Mouse (Mus musculus) left cerebral cortex, adult 11 months (tissue): ENCODE results near the gene Grpel1.

Experiments
- DNase-seq: peaks from one replicate; pipeline ENCODE4 v3.0.0; 2022; ENCODE audit warnings: low spot score

Gene Grpel1

DNA sequence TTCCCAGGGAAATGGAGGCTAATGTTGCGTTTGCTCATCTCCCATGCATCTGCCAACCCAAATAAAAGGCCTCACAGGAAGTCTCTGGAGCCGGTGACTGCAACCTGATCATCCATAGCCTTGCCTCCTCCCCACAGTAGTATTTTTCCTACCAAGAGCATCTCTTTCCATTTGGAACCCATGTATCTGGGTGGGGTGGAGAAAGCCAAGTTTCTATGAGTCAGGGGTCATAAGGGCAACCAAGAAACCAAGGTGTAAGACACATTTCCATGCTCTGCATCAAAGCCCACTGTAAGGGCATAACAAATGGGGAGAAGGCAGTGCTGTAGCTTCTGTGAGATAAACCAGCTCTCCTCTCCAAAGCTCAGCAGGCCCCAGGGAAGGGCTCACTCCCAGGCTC, 3.6 kb upstream of the Grpel1 start:
- DNase-seq: no peak

DNA sequence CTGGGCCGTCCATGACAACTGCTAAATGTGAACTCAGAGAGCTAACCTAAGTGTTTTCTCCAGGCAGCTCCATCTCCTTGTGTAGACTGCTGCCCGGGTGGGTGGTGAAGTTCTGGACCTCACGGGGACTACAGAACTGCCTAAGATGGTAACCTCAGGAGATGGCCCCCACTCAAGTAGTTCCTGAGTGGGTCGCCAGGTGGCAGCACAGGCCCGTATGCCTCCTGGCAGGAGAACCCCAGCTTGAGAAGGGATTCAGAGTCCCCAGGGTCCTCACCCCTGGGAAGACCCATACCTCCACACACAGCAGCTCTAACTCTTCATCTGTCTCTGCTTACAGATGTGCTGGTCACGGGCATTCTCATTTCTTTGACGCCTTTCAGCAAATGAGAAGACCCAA, 2.0 kb upstream of the Grpel1 start:
- DNase-seq: peak; percentile 54

DNA sequence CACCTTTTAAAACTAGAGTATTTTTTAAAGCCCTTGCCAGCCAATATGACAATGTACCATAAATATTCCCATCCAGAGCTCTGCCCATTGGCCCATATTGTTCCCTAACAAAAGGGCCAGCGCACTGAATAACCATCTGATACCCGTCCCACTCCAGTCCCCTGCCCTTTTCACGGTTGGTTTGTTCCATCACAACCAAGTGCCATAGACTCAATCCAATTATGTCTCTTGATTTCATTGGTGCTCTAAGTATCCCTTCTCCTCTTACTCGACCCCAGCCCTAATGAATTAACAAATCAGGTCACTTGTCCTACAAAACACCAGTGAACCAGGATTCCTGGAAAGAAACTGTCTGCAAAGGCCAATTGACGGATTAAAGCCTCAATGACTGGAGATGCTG, 1.4 kb upstream of the Grpel1 start:
- no peak for DNase-seq

DNA sequence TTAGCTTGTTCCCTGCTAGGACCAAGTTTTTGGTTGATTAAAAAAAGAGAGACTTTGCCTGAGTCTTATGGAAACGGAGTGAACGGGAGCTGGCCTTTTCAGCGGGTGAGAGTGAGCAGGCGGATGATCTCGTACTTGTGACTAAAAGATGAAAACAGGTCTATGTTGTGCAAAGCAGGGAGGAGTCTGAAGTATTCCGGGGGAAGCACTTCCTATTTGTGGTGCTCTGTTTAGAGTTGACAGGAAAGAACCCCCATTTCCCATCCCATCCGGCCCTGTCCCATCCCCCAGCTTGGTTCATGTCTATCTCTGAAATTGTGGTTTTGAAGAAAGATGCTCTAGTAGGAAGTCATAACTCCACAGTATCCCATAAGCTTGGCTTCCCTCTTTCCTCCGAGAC, 1.1 kb downstream of the Grpel1 start:
- no peak for DNase-seq

DNA sequence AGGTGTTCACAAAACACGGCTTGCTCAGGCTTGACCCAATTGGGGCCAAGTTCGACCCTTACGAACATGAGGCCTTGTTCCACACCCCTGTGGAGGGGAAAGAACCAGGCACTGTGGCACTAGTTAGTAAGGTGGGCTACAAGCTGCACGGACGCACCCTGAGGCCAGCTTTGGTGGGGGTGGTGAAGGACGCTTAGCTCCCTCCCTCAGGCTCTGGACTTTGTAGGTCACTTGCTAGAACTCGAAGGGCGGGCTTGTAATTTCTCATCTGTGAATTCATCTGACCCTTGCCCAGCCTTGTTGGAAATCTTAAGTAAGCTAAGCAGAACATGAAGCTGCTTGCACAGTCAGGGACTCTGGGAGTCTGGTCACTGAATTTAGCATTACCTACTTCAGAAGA, 6.4 kb downstream of the Grpel1 start:
- no peak for DNase-seq

DNA sequence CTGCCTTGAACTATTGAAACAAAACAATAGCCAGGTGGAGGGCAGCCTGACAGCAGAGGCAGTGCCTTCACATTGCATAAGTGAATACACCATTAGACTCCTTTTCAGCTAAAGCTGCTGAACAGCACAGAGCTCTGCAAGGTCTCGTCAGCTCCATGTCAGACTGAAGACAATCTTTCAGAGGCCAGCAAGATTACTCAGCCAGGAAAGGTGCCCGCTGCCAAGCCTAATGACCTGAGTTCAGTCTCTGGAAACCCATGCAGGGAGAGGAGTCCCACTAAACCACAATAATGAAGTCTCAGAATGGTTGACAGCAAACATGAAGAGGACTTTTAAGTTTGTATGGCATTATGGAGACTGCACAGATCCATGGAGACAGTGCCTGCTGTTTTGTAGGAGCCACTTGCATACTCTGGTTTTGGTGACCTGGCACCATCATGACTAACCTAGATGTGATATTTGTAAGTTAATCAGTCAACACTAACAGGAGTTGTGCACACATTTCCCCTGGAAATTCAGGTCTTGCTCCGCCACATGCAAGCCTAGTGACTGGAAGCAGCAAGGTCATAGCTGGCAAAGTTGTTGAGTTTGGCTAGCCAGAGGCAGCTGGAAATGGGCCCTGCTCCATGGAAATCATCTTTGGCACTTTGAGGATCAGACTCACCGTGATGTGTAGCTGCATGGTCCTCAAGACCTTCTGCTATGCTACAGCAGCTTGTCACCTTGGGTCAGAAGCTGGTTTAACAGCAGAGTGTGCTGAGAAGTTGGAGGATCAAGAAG, 8.3 kb downstream of the Grpel1 start:
- no peak for DNase-seq

DNA sequence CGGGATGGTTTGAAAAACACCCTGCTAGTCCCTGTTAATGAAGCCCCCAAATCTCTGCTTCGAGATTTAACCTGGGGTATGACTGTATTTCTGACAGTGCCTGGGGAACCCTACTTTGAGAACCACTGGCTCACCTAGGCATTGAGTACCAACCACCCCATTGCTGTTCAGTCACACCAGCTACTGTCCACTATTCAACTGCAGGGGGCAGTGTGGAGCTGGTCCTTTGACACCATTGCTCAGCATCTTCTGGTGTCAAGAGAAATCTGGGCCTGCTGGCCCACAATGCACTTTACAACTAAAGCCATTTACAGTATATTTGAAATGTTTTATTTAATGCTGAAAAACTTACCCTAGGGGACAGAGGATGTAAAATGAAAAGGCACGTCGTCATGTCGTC, 9.5 kb downstream of the Grpel1 start:
- DNase-seq: no peak

DNA sequence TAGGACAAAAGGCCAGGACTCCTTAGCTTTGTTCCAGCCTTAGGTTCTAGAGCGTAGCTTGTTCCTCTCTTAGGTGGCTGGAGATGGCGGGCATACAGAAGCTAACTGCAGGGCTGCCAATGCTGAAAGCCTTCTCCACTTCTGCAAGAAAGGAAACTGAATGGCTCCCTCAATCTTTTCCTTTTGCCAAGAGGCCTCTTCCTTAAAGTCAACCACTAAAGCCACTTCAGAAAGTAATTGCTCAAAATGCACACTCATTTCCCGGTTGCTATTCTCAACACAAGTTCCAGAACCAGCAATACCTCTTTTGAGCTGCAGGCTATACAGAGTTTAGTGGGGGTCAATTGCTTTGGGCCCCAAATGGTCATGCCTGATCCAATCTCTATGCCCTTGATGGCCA, 12.7 kb downstream of the Grpel1 start:
- DNase-seq: no peak

DNA sequence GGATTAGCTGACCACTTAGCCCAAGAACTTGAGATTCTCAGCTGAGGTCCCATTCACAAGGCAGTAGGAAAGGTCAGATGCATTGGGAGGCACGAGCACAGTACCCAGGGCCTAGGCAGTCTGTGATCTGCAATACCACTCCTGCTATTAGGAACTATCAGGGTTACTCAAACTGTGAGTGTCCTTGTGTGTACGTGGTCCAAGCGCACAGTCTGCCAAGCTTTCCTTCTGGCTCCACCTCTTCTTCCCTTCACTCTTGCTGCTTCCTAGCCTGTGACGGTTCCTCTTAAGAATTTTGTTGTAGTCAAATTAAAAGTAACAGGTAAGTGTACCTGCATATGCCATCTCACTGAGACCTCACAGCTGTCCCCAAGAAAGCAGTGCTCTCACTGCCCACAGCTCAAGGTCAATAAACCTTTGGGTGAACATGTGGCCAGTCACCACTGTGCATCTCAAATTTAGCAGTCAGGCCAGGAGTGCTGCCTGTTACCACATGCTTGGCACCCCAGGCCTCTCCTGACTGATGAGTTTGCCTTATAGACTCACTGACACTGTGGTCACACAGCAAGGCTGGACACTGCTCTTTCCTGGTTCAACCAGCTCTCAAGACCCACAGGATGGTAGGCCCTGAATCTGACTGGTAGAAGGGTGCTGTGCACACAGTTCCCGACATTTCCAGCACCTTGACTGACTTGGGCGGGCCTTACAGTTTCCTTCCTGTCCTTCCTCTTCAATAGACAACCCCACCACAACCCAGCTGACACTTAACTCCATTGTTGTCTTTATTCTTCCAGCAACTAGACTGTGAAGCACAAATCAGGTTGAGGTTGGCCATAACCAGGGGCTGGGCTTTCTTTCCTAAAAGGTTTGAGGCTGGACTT, 14.0 kb downstream of the Grpel1 start:
- no peak for DNase-seq

DNA sequence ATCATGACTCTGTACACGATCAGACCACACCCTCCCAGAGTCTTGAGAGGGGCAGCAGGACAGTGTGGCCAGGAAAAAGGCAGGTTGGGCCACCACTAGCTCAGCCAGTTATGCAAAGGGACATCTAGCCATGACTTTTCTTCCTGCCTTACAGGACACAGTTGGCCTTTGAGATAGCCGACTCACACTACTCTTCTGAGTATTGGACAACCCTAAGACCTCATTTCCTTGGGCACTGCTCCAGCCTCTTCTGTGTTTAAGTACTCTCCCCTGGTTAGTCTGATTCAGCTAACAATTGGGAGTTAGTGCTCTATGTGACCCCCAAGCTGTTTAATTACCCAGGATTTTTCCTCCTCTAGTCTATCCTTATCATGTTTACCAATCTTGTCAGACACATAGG, 14.9 kb downstream of the Grpel1 start:
- no peak for DNase-seq

DNA sequence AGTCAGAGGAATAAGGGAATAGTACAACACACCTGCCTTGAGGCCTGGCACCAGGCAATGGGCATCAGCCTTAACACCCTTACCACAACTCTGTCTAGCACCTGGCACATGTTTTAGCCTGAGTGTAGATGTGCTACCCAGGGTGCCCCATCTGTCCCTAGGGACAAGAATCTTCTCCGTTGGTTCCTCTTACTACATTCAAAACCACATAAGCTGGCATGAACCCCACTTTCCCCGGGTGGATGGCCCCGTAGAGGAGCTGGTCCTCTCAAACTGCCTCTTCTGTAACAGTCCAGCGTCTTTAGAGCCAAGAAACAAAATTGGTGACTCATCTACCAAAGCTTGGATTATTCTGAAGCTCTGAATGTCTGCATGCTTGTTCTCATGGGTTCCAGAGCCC, 15.6 kb downstream of the Grpel1 start:
- DNase-seq: no peak

DNA sequence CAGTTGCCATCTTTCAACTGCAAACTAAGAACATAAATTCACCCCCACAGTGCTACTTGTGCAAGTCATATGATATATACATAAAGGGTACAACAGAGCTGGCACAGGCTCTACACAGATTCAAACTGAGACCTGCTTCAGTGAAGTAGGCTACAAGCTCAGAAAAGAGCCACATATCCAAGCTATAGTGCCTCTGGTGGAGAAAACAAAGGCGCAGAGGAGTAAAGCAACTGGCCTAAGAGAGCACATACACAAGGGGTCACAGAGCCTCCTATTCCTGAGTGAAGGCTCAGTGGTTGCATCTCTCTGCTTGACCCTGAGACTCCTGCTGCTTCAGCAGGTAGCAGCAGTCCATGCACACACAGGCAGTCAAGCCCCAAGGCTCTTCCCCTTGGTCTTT, 16.3 kb downstream of the Grpel1 start:
- no peak for DNase-seq

DNA sequence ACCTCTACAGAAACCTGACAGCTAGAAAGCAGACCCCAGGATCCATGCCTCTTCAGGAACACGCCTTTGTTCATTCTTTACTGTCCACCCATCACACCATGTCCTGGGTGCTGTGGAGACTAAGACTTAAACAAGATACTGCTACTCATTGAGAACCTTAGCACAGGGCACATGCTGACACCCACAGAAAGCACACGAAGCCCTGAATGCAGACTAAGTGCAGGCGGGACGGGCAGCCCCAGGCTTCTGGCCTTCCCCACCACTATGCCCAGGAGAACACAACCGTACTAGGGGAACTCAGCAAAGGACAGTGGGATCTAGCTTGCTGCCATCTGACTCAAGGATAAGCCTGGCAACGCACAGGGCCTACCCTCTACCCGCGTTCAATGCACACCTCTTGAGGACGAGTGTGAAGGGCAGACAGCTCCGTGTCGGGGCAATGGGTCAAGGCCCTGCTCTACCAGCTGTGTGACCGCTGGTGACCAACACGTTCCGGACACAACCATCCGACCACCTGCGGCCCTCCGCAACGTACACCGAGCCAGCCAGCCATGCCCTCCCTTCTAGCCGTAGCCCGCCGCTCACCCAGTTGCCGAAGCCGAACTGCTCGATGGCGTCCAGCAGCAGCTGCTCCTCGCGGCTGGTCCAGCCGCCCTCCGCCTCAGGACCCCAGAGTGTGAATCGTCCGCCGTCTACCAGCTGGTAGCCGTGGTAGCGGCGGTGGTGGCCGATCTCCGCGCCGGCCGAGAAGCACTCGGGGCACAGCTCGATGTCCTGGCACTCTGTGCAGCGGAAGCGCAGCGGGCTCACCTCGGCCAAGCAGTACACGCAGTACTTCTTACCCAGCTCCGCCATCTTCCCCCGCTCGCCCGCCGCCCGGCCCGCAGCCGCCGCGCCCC, 18.7 kb downstream of the Grpel1 start:
- no peak for DNase-seq

DNA sequence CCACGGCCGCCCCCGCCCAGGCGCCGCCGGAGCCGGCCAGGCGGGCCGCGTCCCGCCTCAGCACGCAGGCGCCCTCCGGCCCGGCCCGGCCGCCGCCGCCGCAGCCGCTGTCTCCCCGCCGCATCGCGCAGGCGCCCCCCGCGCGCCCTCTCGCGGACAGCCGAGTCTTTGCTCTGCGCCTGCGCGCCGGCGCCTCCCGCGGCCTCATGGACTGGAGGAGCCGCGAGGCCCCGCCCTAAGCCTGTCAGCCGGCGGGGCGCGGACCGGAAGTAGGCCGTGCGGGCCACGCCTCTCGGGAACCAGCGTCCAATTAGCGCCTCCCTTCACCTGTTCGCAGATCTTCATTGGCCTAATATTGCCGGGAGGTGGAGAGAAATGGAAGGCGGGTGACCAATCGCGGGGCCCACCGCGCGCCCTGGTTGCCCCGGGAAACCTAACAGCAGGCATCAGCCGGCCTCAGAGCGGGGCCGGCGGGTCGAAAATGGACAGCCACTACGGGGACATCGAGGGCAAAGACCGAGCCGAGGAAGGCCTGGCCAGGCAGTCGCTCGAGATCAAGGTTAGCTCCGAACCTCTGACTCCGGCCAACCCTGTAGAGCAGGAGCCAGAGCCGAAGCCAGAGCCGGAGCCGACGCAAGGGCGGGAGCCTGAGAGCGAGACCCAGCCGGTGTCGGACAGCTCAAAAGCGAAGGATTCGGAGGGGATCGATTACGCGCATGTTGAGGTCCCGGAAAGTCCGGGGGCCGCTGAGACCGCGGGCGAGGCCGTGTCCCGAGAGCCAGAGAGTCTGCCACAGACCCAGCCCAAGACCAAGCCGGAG, 19.6 kb downstream of the Grpel1 start, which contains the start of the genes Tada2b and Ccdc96:
Gene Tada2b, minus strand, starts transcription at position 115 of the 820 bp plus-strand sequence.
Gene Ccdc96, plus strand, starts transcription at position 418 of the 820 bp plus-strand sequence.
- peak; percentile 98 for DNase-seq

DNA sequence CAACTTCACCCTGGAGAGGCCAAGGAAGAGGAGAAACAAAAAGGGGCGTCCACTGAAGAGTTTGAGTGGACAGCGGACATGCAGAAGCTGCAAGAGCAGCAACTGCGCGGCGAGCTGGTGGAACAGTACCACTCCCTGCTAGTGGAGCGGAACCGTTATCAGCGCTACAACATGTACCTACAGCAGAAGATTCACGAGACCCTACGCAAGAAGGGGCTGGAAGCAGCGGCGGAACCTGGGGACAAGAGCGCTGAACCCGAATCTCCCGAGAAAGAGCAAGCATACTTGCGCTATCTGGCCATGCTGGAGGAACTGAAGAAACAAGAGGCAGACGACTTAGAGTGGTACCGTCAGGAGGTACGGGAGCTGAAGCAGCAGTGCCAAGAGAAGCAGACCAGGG, 20.5 kb downstream of the Grpel1 start:
- DNase-seq: no peak

DNA sequence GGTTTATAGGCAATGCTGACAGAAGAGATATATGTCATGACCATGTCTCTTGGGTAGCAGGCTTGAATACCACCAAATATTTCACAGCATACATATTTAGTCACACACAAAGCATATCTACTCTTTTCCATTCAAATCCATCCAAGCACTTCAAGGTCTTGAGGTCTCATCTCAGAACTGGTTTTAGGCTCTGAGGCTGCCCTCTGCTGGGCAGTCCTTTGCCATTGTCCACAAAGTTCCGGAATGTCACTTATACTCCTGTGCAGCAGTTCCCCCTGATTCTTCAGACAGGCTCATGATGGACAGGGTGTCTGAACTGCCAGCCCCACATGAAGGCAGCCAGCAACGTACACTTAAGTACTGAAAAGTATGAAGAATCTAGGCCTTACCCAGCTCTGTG, 24.4 kb downstream of the Grpel1 start:
- no peak for DNase-seq

DNA sequence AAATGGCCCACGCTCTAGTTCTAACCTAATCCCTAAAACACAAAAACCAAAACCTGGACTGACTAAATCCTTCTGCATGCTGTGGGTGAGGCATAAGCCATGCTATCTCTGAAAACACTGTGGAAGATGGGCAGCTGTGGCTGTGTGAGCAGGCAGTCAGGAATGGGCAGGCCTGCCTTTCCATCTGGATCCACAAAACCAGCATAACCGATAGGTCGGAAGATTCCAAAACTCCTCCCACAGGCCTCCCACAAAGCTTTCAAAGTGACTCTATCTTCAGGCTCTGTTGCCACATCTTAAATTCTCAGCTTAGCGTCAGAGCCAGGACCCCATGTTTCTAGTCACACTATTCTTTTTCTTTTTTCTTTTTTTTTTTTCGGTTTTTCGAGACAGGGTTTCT, 29.1 kb downstream of the Grpel1 start:
- no peak for DNase-seq

DNA sequence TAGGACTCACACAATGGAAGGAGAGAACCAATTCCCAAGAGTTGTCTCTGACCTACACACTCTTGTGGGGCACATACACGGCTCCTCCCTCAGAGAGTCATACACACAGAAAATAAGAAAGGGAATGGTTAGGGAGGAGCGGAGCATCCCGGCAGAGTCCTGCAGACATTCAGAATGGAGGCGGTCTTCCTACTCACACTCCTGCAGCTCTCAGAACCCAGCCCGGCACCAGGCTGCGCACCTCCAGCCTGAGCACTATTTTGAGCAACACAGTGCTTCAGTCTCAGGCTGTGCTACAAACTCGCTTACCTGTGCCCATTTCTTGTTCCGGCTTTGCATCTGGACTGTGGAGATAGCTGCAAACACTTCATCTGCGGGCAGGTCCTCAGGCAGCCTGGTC, 29.9 kb downstream of the Grpel1 start:
- no peak for DNase-seq

DNA sequence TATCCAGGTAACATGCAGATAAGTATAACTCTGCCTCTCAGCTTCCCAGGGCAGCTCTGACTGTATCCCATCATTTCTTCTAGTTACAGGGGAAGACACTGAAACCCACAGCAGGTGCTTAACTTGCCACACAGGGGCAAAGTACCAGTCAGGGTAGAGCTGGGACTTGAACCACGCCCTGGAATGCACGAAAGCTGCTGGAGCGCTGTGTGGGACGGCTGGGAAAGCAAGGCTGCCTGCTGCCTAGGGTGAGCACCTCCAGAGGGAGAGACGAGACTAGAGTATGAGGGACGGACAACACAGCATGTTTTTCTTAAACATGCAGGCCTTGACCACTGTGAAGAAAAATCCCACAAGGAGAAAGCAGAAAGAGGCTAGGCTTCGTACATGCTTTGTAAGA, 40.4 kb downstream of the Grpel1 start:
- DNase-seq: no peak

DNA sequence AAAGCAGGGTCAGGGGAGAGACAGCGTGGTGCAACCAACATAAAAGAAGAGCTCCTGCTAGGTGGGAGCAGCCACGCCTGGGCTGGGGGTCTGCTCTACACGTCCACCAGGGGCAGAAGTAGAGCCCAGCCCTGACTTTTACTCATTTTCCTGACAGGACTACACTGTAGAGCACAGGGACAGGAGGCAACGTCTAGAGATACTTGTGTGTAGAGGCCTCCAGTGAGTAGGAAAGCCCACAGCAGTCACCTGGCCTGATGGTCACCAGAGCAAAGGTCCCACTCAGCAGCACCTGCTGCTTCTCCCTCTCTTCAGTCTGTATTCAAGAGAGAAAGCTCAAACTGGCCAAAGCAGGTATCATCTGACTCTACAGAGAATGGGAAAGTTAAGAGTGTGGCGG, 40.8 kb downstream of the Grpel1 start:
- no peak for DNase-seq

DNA sequence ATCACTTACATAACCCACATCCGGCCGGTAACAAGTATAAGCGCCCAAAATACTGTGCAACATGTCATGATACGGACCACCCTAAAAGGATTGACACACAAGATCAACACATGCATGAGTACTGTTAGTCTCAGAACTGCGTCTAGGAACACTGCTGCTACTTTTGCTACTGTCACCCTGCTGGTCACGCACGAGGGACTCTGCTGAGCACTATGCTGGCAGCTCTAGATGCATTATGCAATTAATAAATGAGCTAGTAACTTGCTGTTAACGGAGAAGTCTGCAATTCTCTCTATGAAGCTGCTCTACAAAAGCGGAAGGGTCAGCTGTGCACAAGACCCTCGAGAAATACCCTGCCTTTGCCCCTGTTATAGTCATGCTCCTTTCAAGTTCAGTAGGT, 43.6 kb downstream of the Grpel1 start:
- DNase-seq: no peak
